Mouse (Mus musculus): ENCODE results near the gene Lcp2. TPM values are rescaled to one million over a fixed set of nuclear protein-coding genes. Genes with fewer than 3 reads are reported as not detected.

The Lcp2 gene
- total and polyA plus RNA-seq, 3 experiments: 19.4 to 24.0 (median 20.1) TPM

DNA sequence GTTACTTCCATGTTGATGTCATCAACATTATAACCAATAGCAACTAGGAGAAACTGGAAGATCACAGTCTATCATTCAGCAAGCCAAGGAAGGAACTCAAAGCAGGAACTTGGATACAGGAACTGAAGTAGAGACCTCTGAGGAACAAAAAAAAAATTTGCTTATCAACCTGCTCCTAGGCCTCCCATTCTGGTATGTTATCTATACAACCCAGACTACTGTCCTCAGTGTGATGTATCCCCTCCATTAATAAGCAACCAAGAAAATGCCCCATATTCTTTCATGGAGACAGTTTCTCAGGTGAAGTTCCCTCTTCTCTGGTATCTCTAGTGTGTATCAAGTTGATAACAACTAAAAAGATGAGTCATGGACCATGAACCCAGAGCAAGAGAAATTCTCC lies 11.6 kb downstream of the Lcp2 start:
- Histone ChIP-seq H3K27me3 (replicated peaks) (no peaks in the 10 kb centered on the region), H3K9ac (ENCODE audit: insufficient read depth, low read depth) (no peak overlapping the region), H3K4me3 (replicated peaks in 1 of 3; ENCODE audit: low read depth in 2 of 3, low read length in 2 of 3, poor library complexity in 1 of 3) (no peak overlapping the region), H3K4me2 (ENCODE audit: insufficient read depth, low read depth, poor library complexity, severe bottlenecking) (no peak overlapping the region), H3K36me3 (replicated peaks in 1 of 2; ENCODE audit: control insufficient read depth in 1 of 2, insufficient read depth in 1 of 2, low read length in 1 of 2) (peaks cover 20 to 44% of the 10 kb centered on the region in 2 experiments), H3K27ac (ENCODE audit: insufficient read depth, low read depth) (no peak overlapping the region), H3K9me3 (replicated peaks; ENCODE audit: low read length) (no peaks in the 10 kb centered on the region), H3K4me1 (ENCODE audit: control insufficient read depth in 1 of 2, insufficient read depth in 2 of 2) (peaks cover 21 to 44% of the 10 kb centered on the region in 2 experiments), H3K79me2 (replicated peaks; ENCODE audit: control insufficient read depth, extremely low read depth, insufficient read depth, poor library complexity, severe bottlenecking) (no peaks in the 10 kb centered on the region)
- no peak for DNase-seq (ENCODE audit: extremely low read depth)
- dilution Hi-C loops (cut with MboI; ENCODE audit: extremely low pct_ligation_motif_present, extremely low pct_unique_long_range_greater_than_20kb, low sequenced_read_pairs): no loop called here
- TF ChIP-seq NRF1 (IDR thresholded peaks at IDR 0.05; ENCODE audit: low read depth, low read length) (no peak), RCOR1 (conservative IDR thresholded peaks at IDR 0.05; ENCODE audit: low read depth, low read length) (no peak), ZNF384 (IDR thresholded peaks at IDR 0.05; ENCODE audit: low read depth, low read length) (no peak), USF2 (conservative IDR thresholded peaks at IDR 0.05; ENCODE audit: low read depth, low read length) (no peak), IRF4 (IDR thresholded peaks at IDR 0.05; ENCODE audit: low read depth, low read length) (no peak), CHD2 (IDR thresholded peaks at IDR 0.05; ENCODE audit: low read length) (no peak)
- in situ Hi-C loops (cut with MboI; ENCODE audit: low pct_ligation_motif_present, low pct_unique_long_range_greater_than_20kb, low sequenced_read_pairs): no loop called here

GRCm38 (mm10) chr11:34058960-34059359 lies 12.2 kb downstream of the Lcp2 start:
- H3K9me3 ChIP-seq (replicated peaks; ENCODE audit: low read length): no peaks in the 10 kb centered on the region
- H3K27ac ChIP-seq (ENCODE audit: insufficient read depth, low read depth): no peak overlapping the region
- H3K27me3 ChIP-seq (replicated peaks): no peaks in the 10 kb centered on the region
- H3K36me3 ChIP-seq (replicated peaks in 1 of 2; ENCODE audit: control insufficient read depth in 1 of 2, insufficient read depth in 1 of 2, low read length in 1 of 2): peaks cover 20 to 40% of the 10 kb centered on the region in 2 experiments
- TF ChIP-seq KAT2A (IDR thresholded peaks at IDR 0.05; ENCODE audit: insufficient replicate concordance, low read length) (no peak), RCOR1 (conservative IDR thresholded peaks at IDR 0.05; ENCODE audit: low read depth, low read length) (no peak), EP300 (IDR thresholded peaks at IDR 0.05; ENCODE audit: low read length) (no peak), NRF1 (IDR thresholded peaks at IDR 0.05; ENCODE audit: low read depth, low read length) (no peak)
- H3K4me3 ChIP-seq (replicated peaks in 1 of 3; ENCODE audit: low read depth in 2 of 3, low read length in 2 of 3, poor library complexity in 1 of 3): no peak overlapping the region
- H3K79me2 ChIP-seq (replicated peaks; ENCODE audit: control insufficient read depth, extremely low read depth, insufficient read depth, poor library complexity, severe bottlenecking): no peaks in the 10 kb centered on the region
- no peak overlapping the region for H3K9ac ChIP-seq (ENCODE audit: insufficient read depth, low read depth)
- dilution Hi-C loops (cut with MboI; ENCODE audit: extremely low pct_ligation_motif_present, extremely low pct_unique_long_range_greater_than_20kb, low sequenced_read_pairs): no loop called here
- DNase-seq (ENCODE audit: extremely low read depth): no peak
- H3K4me1 ChIP-seq (ENCODE audit: control insufficient read depth in 1 of 2, insufficient read depth in 2 of 2): peaks cover 21 to 44% of the 10 kb centered on the region in 2 experiments
- no peak overlapping the region for H3K4me2 ChIP-seq (ENCODE audit: insufficient read depth, low read depth, poor library complexity, severe bottlenecking)
- in situ Hi-C loops (cut with MboI; ENCODE audit: low pct_ligation_motif_present, low pct_unique_long_range_greater_than_20kb, low sequenced_read_pairs): no loop called here

GRCm38 (mm10) chr11:34061740-34062139 lies 15.0 kb downstream of the Lcp2 start:
- Histone ChIP-seq H3K4me3 (replicated peaks in 1 of 3; ENCODE audit: low read depth in 2 of 3, low read length in 2 of 3, poor library complexity in 1 of 3) (no peak overlapping the region), H3K9ac (ENCODE audit: insufficient read depth, low read depth) (no peak overlapping the region), H3K36me3 (replicated peaks in 1 of 2; ENCODE audit: control insufficient read depth in 1 of 2, insufficient read depth in 1 of 2, low read length in 1 of 2) (peaks cover 18 to 34% of the 10 kb centered on the region in 2 experiments), H3K4me2 (ENCODE audit: insufficient read depth, low read depth, poor library complexity, severe bottlenecking) (no peak overlapping the region), H3K27ac (ENCODE audit: insufficient read depth, low read depth) (no peak overlapping the region), H3K4me1 (ENCODE audit: control insufficient read depth in 1 of 2, insufficient read depth in 2 of 2) (peaks cover 22 to 59% of the 10 kb centered on the region in 2 experiments), H3K79me2 (replicated peaks; ENCODE audit: control insufficient read depth, extremely low read depth, insufficient read depth, poor library complexity, severe bottlenecking) (no peaks in the 10 kb centered on the region), H3K27me3 (replicated peaks) (no peaks in the 10 kb centered on the region), H3K9me3 (replicated peaks; ENCODE audit: low read length) (peaks cover 7% of the 10 kb centered on the region)
- dilution Hi-C loops (cut with MboI; ENCODE audit: extremely low pct_ligation_motif_present, extremely low pct_unique_long_range_greater_than_20kb, low sequenced_read_pairs) (no loop called here), in situ Hi-C loops (cut with MboI; ENCODE audit: low pct_ligation_motif_present, low pct_unique_long_range_greater_than_20kb, low sequenced_read_pairs) (no loop called here)
- TF ChIP-seq MXI1 (IDR thresholded peaks at IDR 0.05; ENCODE audit: low read depth, low read length) (no peak), USF1 (IDR thresholded peaks at IDR 0.05; ENCODE audit: low read depth, low read length) (no peak), TCF12 (IDR thresholded peaks at IDR 0.05; ENCODE audit: low read depth, low read length) (no peak), MYC (IDR thresholded peaks at IDR 0.05; ENCODE audit: low read depth, low read length) (no peak), MEF2A (IDR thresholded peaks at IDR 0.05; ENCODE audit: borderline replicate concordance, low read depth, low read length) (no peak), NRF1 (IDR thresholded peaks at IDR 0.05; ENCODE audit: low read depth, low read length) (no peak), RAD21 (IDR thresholded peaks at IDR 0.05; ENCODE audit: low read depth, low read length) (no peak), USF2 (conservative IDR thresholded peaks at IDR 0.05; ENCODE audit: low read depth, low read length) (no peak), CHD1 (IDR thresholded peaks at IDR 0.05; ENCODE audit: low read depth, low read length) (no peak), SMC3 (IDR thresholded peaks at IDR 0.05; ENCODE audit: low read depth, low read length) (no peak), SIN3A (IDR thresholded peaks at IDR 0.05; ENCODE audit: low read length) (no peak), EP300 (IDR thresholded peaks at IDR 0.05; ENCODE audit: low read length) (no peak), TBP (conservative IDR thresholded peaks at IDR 0.05; ENCODE audit: low read depth, low read length) (no peak)
- no peak for DNase-seq (ENCODE audit: extremely low read depth)
